Mouse (Mus musculus) ovary, postnatal 14 days (tissue): ENCODE measurements around the gene Slc13a4.
A peak's percentile ranks its signal among the peaks of the same experiment; 100 is the strongest.

Experiments
- DNase-seq: peaks from one replicate; pipeline ENCODE4 v3.0.0; 2022; ENCODE audit warnings: low spot score

The Slc13a4 gene

DNA sequence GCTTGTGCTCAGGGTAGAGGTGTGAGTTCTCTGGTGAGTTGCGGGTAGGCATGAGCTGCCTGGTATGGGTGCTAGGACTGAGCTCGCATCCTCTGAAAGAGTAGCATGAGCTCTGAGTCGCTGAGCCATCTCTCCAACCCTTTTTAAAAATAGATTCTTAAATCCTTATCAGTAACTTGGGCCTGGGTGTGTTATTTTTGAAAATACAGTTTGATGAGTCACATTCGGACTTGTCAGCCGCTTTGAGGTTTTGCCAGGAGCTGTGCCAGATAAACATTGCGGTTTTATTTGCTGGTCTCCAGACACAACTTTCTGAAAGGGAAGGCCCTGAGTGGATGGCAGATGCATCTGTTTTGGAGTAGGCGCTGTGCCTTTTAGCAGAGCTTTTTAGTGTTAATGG, 51.2 kb downstream of the Slc13a4 start:
- DNase-seq = no peak

DNA sequence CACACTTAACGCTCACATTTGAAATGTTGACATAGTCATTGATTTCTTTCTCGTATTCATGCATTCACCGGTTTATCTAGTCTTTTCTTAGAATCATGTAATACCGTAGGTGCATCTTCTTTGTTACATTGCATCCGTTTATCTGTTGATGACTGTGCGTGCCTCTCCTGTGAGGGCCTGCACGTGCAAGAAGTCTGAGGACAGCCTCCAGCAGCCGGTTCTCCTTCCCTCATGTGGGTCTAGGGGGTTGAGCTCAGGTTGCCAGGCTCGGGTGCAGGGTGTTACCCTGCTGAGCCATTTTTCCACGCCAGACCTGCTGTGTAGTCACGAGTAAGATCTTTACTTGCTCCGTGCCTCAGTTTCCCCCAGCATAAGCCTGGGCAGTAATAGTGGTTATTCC, 52.9 kb downstream of the Slc13a4 start:
- no peak for DNase-seq

DNA sequence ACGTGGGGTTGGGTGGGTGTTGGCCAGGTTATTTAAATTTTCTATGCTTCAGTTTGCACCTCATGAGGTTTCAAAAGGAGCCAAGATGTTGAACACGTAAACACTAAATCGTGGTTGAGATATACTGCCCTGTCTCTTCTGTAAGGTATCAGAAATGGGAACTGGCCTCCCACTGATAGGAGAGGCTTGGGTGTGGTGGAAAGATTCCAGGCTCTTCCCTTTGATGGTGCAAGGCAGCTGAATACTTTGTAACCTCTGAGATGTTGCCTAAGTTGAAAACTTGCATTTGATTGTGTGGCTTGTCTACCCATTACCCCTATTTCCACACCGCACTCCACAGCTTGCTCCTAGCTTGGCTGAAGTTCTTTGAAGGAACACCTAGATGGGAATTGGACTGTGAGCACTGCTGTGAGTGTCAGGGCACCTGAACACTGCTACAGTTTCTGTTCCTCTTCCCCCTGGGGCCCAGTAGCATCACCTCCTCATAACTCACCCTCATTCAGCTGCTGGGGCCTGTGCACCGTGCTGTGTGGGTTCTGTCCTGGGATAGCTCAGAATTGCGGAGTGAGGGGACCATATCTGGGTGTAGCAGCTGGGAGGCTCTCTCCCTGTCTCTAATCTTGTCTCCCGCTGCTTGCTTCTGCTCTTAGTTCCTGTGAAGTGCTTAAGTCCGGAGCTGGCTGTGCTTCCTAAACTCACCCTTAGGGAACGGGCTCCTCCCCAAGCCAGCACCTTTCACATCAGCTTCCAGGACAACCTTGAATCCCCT, 53.6 kb downstream of the Slc13a4 start:
- no peak for DNase-seq

DNA sequence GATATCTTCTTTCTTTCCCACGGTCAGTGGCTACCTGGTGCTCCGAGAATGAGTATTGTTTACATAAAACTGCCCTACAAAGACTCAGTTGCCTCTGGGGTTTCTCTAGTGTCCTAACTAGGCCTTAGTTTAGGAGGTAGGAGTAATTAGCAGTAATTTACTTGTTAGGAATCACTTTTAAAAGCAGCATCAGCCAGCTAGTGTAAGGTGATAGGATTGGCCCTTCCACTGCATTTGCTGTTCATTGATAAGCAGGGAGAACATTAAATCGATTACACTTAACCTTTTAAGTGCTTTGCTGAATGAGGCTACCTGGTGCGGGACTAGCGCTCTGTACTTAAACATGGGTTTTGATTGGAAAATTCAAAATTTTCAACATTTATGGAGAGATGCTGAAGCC, 54.5 kb downstream of the Slc13a4 start:
- DNase-seq = no peak

DNA sequence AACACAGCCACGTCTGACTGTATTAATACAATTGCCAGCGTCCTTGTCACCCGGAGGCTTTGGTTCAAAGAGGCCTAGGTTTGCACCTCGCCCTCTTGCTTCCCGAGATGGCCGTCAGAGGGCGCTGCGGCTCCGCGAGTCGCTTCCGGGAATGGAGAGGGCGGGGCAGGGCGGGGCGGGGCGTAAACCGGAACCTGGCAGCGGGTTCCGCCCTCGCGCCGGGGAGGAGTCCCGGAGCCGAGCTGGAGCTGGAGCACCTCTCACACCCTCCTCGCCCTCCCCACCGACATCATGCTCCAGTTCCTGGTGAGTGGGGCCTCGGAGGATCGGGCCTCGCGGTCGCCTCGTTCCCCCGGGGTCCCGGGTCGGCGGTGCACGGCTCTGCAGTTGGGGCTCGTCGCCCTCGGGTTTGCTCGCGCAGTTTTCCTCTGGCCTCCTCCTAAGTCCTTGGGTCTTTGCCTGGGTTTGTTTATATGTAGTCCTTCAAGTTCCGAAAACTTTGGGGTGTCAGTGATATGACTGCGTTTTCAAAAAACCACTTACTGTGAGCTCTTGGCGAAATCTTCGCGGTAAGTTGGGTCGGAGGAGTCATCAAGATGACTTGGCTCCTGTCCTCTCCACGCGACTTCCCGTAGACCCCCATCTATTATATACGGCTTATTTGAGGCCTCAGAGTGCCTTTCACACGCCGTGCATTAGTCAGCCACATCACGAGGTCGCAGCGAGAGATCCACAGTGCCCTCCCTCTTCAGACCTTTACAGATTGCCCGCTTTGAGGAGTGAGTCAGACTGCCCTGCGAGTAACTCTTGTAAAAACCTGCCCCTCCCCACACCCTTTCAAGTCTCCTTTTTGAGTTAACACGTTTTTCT, 55.2 kb downstream of the Slc13a4 start:
- DNase-seq = peak; percentile 92

DNA sequence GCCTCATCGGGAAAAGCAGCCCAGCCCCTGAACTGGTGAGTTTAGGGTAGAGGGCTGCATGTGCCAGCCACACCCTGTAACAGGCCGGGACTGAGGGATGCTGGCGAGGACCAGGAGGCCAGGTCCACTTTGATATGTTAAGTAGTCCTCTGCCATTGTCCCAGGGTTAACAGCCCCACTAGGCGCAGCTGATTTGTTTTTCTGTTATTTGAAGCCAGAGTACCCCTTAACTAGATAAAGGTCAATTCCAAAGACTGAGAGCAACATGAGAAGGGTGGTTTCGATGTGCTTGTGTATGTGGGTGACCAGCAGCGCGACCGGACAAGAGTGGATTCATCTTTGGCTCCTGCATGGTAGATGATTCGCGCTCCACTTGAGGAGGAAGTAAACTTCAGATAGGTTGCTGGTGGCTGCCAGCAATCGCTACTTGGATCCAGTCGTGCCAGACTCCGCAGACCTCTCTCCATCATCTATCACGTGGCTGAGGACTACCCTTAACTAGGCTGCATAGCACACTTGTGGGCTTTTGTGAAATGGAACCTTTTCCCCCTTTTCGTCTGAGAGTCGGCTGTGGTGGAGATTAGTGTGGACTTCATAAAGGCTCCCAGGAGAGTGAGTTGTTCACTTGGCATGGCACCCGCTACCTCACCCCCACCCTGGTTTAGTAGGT, 56.0 kb downstream of the Slc13a4 start:
- DNase-seq = no peak

DNA sequence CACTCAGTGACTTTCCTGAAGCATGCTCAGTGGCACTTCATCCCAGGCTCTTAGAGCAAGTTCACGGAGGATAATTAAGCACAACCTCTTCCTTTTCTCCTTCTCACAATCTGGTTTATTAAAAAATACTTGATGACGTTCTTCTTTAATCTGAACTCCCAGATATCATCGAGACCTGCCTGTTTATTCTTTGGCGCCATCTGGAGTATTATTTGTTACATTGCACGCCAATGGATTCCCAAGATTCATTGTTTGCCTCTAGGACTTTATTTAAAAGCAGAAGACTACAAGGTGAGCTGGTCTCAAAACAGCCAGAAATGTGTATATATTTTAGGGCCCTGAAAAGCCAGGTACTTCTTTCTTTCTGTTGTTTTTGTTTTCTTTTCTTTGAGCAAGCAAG, 62.8 kb downstream of the Slc13a4 start:
- DNase-seq = no peak

DNA sequence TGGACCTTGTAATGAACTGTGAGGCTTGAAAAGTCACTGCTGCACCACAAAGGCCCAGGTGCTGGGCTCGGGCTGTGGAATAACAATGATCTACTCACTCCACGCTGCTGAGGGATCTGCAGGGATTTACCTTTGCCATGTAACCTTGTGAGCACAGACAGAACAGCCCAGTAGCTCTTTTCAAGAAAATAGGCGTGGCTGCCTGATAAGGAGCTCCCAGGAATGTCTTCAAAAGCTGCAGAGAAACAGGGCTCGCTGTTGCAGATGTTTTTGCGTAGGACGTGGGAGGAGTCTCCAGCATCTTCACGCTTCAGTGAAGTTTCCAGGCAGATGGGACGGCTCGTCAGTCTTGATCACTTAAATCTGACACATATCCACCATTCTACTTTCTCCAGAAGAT, 63.9 kb downstream of the Slc13a4 start:
- no peak for DNase-seq

DNA sequence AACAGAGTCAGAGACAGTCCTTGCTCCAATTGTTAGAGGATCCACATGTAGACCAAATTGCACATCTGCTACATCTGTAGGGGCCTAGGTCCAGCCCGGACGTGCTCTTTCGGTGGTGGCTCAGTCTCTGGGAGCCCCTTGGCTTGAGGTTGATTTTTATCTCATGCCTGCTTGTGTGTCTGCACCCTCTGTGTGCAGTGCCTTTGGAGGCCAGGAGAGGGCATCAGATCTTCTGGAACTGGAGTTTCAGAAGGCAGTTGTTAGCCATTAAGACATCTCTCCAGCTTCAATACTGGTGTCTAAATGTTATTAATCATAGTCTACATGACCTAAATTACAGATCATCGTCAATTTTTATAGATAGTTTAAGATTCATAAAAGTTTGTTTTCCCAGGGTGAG, 64.7 kb downstream of the Slc13a4 start:
- DNase-seq = no peak

DNA sequence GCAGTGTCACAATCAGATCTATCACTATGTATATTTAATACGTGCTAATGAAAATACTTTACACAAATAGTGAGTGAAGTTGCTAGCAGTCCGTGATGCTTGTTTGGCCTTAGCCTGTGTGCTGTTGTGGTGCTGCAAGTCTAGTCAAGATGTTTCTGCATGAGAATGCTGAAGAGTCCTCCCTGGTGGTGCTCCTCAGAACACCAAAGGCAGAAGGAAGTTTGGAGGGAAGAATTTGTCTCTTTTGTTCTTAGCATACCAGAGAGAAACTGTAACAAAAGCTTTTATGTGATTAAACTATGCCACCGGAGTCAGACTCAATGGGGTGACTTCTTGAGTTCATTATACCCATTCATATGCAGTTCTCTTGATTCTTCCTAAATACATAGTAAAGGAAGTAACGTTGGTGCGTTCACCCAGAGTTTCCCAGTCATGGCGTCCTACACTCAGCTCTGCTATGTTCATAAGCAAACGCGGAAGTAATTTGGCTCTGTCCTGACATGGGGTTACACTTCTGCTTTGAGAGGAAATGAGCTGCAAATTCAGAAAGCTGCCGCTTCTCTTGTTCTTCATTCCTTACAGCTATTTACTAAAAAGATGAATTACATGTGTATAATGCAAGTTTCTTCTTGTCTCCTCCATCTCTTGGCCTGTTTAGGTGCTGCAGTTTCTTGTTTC, 71.7 kb downstream of the Slc13a4 start:
- no peak for DNase-seq

DNA sequence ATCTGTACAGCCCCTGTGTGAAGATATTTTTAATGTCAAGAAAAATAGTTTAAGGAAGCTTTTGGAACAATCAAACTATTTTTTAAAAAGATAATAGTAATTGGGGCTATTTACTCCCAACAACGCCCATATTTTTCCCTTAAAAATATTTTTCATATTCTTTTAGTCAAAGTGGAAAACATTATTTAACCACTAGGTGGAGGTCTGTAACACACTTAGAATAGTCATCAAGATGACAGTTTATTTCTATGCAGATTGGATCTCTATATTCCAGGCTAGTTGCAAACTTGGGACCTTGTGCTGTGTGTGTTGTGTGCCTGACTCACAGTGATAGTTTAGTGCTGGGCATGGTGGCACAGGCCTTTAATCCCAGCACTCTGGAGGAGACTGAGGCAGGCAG, 78.5 kb downstream of the Slc13a4 start:
- no peak for DNase-seq

DNA sequence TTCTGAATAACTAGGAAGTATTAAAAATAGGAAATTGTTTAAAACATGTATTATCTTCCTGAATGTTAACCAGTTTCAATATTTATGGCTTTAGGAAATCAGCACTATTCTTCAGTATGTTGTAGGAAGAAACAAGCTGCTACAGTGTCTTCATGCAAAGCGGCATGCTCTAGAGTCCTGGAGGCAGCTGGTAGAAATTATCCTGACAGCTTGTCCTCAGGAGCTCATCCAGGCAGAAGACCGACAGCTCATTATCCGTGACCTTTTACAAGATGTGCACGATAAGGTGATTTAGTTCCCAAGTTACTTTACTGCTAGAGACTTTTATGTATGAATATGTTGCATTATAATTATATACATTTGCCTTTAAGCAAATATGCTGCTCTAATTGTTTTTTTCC, 82.2 kb downstream of the Slc13a4 start:
- no peak for DNase-seq
